Mouse (Mus musculus) spleen, adult 2 months (tissue): ENCODE measurements around the gene Hey2. TPM values are rescaled to one million over a fixed set of nuclear protein-coding genes. Genes with fewer than 3 reads are reported as not detected.
A peak's percentile ranks its signal among the peaks of the same experiment; 100 is the strongest.

Experiments used
- DNase-seq, 2 experiments: peaks; one replicate each; pipeline versions ENCODE4 v3.0.0 to v3.0.0-alpha.2; 2012 to 2021; ENCODE audit warnings: low spot score in 2 of 2, low read depth in 1 of 2
- H3K27ac ChIP-seq: fragments of 200-500 bp; 2 replicates; pipeline ENCODE4 v1.5.1; 2012; ENCODE audit warnings: low read length, inconsistent platforms; ENCODE audit not compliant: insufficient read depth
- H3K27me3 ChIP-seq: fragments of 200-500 bp; 2 replicates; pipeline ENCODE4 v1.6.1; 2012; ENCODE audit warnings: mild to moderate bottlenecking, moderate library complexity, low read length, inconsistent platforms; ENCODE audit not compliant: control insufficient read depth, insufficient read depth
- H3K36me3 ChIP-seq: fragments of 200-500 bp; 2 replicates; pipeline ENCODE4 v1.6.1; 2012; ENCODE audit warnings: mild to moderate bottlenecking, low read length, inconsistent platforms; ENCODE audit not compliant: control insufficient read depth, insufficient read depth
- H3K4me1 ChIP-seq: fragments of 200-500 bp; 2 replicates; pipeline ENCODE4 v1.6.1; 2011; ENCODE audit warnings: inconsistent platforms; ENCODE audit not compliant: control insufficient read depth, insufficient read depth, insufficient read length
- H3K4me3 ChIP-seq: fragments of 200-500 bp; 2 replicates; pipeline ENCODE4 v1.5.1; 2011; ENCODE audit warnings: mild to moderate bottlenecking, inconsistent platforms; ENCODE audit not compliant: insufficient read depth, insufficient read length; ENCODE audit errors: extremely low read depth
- CTCF ChIP-seq: fragments of 200-500 bp; IDR thresholded peaks from 2 replicates; pipeline ENCODE4 v1.5.1; 2011; ENCODE audit warnings: mild to moderate bottlenecking, inconsistent platforms; ENCODE audit not compliant: insufficient read depth, insufficient read length, insufficient replicate concordance; ENCODE audit errors: extremely low read depth
- POLR2A ChIP-seq: fragments of 200-500 bp; IDR thresholded peaks from 2 replicates; pipeline ENCODE4 v1.6.1; 2011; ENCODE audit warnings: low read depth, low read length, inconsistent platforms
- WGBS: fragments of 180-500 bp; shearing (Covaris S2); methylation state at CpG from one replicate; pipeline ENCODE4 v1.1.7; 2018; 5-methylcytosine and 5-hydroxymethylcytosine counted together
- polyA plus RNA-seq: library from polyadenylated mRNA; depleted of rRNA; stranded (reverse); fragments of >200 nt; gene quantifications from 2 replicates; pipeline ENCODE4 v1.2.3, GENCODE M21; 2012

The Hey2 gene
- polyA plus RNA-seq, 1 experiment: 2.2 TPM

DNA sequence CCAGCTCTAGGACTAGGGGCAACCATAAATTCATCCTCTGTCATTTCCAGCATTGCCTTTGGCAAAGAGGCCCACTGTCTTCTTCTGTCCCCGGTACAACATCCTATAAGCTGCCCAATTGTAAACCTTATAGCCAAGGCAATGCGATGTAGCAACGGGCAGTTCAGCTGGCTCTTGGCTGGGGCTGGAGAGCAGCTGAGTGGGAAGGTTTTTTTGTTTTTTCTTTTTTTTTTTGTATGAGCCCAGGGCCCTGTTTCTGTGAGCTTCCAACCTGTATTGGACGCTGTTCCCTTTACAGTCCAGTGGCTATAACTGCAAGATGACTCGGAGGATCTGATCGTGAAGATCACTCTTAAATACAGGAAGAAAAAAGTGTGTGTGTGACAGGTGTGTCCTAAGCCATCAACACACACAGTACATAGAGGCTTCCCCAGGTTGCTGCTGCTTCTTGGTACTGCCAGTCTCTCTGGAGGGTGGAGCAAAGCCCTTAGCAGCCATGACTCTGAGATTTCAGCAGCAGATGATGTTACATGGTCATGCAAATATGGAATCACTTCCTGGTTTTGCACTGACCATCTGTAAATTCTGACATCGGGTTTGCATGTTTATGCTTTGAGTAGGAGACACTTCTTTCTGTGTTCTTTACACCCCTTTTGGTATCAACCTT is 38.9 kb downstream of the Hey2 start:
- Histone ChIP-seq H3K36me3 (no peaks in the 10 kb centered on the region), H3K4me1 (peaks cover 4% of the 10 kb centered on the region; the same call in 1 of the 2 replicates), H3K27ac (peak overlapping the region; percentile 90), H3K27me3 (no peaks in the 10 kb centered on the region), H3K4me3 (peak overlapping the region; percentile 92)
- no peak for DNase-seq
- TF ChIP-seq CTCF (no peak), POLR2A (no peak)
- WGBS: 14% methylated on average over 7 of the region's 7 CpGs

GRCm38 (mm10) chr10:30802681-30803586 is 39.7 kb downstream of the Hey2 start, which contains the start of gene Ncoa7:
Ncoa7 (minus strand) TSS chr10:30803326.
- WGBS: under 1% methylated on average over 82 of the region's 89 CpGs
- TF ChIP-seq POLR2A: peak; percentile 4; the same call in 1 of the 2 replicates
- TF ChIP-seq CTCF: no peak
- Histone ChIP-seq H3K27ac (peak within 1 kb of the TSS; percentile 90), H3K4me3 (peak within 1 kb of the TSS; percentile 92), H3K4me1 (peaks cover 4% of the 10 kb centered on the region; the same call in 1 of the 2 replicates), H3K27me3 (no peaks in the 10 kb centered on the region), H3K36me3 (no peaks in the 10 kb centered on the region)
- peak in 1 of 2 experiments; percentile 76 for DNase-seq

DNA sequence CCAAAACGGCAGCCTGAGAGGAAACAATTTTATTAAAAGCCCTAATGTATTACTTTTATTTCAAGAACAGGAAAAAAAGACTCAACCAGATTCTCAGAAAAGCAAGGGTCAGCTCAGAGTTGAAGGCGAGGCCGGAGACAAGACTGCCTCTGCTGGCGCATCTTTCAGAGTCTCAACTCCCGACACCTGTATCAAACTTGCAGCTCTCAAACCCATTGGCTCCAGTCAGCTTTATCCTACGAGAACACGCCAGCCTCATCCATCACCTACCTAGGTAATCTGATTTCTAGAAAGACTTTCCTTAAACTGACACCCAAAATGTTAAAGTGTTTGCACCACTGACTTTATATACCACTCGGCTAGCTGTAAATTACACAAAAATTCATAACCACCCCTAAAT is 40.6 kb downstream of the Hey2 start:
- Histone ChIP-seq H3K27ac (no peak overlapping the region; the same call in 1 of the 2 replicates), H3K27me3 (no peaks in the 10 kb centered on the region), H3K4me3 (peak overlapping the region; percentile 92), H3K4me1 (peaks cover 4% of the 10 kb centered on the region; the same call in 1 of the 2 replicates), H3K36me3 (no peaks in the 10 kb centered on the region)
- no peak for DNase-seq
- TF ChIP-seq POLR2A (no peak), CTCF (no peak)
- 8% methylated on average over 8 of the region's 8 CpGs for WGBS

- H3K27me3 ChIP-seq: no peaks in the 10 kb centered on the region
- TF ChIP-seq POLR2A: no peak
- no peak for TF ChIP-seq CTCF
- no peak overlapping the region for H3K4me3 ChIP-seq
- no peak for DNase-seq
- peaks cover 4% of the 10 kb centered on the region; the same call in 1 of the 2 replicates for H3K4me1 ChIP-seq
- H3K36me3 ChIP-seq: no peaks in the 10 kb centered on the region; the same call in 1 of the 2 replicates
- 89% methylated on average over 2 of the region's 2 CpGs for WGBS
- H3K27ac ChIP-seq: no peak overlapping the region
Measured at GRCm38 (mm10) chr10:30799713-30800450, 42.7 kb downstream of the Hey2 start.

- TF ChIP-seq CTCF (no peak), POLR2A (no peak)
- Histone ChIP-seq H3K4me1 (no peaks in the 10 kb centered on the region), H3K27me3 (no peaks in the 10 kb centered on the region), H3K27ac (no peak overlapping the region), H3K4me3 (no peak overlapping the region), H3K36me3 (no peaks in the 10 kb centered on the region; the same call in 1 of the 2 replicates)
- WGBS: 66% methylated on average over 5 of the region's 5 CpGs
- no peak for DNase-seq
Measured at GRCm38 (mm10) chr10:30796469-30797261, 45.9 kb downstream of the Hey2 start.

- Histone ChIP-seq H3K4me1 (no peaks in the 10 kb centered on the region), H3K27ac (no peak overlapping the region), H3K36me3 (no peaks in the 10 kb centered on the region; the same call in 1 of the 2 replicates), H3K27me3 (no peaks in the 10 kb centered on the region), H3K4me3 (no peak overlapping the region)
- no peak for DNase-seq
- TF ChIP-seq CTCF: no peak
- TF ChIP-seq POLR2A: no peak
- 89% methylated on average over 3 of the region's 3 CpGs for WGBS
Measured at GRCm38 (mm10) chr10:30791016-30791415, 51.6 kb downstream of the Hey2 start.
